Mouse (Mus musculus): Measurements from ENCODE around the gene Tspear. TPM values are rescaled to one million over a fixed set of nuclear protein-coding genes. Genes with fewer than 3 reads are reported as not detected.
"Not testable (repeated sequence)": the region's sequence is repeated elsewhere in the genome, so short reads cannot be mapped to it uniquely, and the experiment has no call there.

The Tspear gene
- polyA plus RNA-seq, 1 experiment from 2014 or later = 0.55 TPM

DNA sequence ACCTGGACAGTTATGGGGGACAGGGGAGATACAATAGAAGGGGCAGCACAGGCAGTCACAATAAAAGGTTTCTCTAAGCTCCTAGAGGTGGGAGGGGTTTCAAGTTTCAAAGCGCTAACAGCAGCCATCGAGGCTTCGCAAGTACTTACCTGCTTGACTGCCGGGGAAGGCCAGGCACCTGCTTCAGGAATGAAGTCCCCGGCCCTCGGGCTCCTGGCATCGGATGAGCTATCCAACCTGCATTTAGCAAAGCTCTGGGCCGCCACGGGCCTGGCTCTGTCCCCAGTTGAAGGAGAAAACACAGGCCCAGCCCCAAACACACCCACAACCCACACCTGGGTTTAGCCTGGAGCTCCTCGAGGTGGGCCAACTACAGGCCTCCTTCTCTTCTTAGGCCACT lies 652 bp downstream of the Tspear start:
- ATAC-seq (no peak), DNase-seq (ENCODE audit: low spot score) (no peak)
- no peak overlapping the region for H3K9ac ChIP-seq (ENCODE audit: low read length)
- no peak overlapping the region for H3K27ac ChIP-seq (ENCODE audit: low read depth, low read length)
- no peak overlapping the region for H3K4me3 ChIP-seq (ENCODE audit: low read depth, low read length)
- H3K36me3 ChIP-seq (ENCODE audit: control insufficient read depth, insufficient read depth, low read length) = no peaks in the 10 kb centered on the region
- H3K4me1 ChIP-seq (ENCODE audit: control insufficient read depth, insufficient read depth, low read length) = no peaks in the 10 kb centered on the region
- no peaks in the 10 kb centered on the region for H3K9me3 ChIP-seq (replicated peaks; ENCODE audit: control insufficient read depth, low read length)
- no peak overlapping the region for H3K4me2 ChIP-seq (ENCODE audit: low read length)
- peaks cover 6% of the 10 kb centered on the region; the same call in 1 of the 2 replicates for H3K27me3 ChIP-seq (replicated peaks; ENCODE audit: control insufficient read depth, insufficient read depth, low read length)
- WGBS = 25% methylated on average over 10 of the region's 10 CpGs

DNA sequence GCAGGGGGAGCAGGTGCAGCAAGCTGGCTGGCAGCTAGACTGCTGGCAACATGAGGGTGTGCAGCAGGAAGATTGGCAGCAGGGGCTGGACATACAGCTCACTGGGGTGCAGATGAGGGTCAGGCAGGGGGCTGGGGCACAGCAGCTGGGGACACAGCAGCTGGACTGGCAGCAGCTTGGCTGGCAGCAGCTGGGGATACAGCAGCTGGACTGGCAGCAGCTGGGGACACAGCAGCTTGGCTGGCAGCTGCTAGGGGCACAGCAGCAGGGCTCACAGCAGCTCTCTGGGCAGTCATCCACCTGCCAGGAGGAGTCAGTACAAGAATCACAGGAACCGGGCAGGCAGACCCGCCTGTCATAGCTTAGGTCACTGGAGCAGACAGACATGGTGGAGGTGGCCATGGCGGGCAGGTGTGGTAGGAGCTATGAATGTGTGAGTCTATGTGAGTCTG lies 4.0 kb downstream of the Tspear start, which contains the start of gene Gm19402:
TSS of gene Gm19402 (minus strand) at position 402 of the 452 bp plus-strand sequence.
- not testable (repeated sequence) for H3K9ac ChIP-seq (ENCODE audit: low read length); H3K36me3 ChIP-seq (ENCODE audit: control insufficient read depth, insufficient read depth, low read length); H3K27ac ChIP-seq (ENCODE audit: low read depth, low read length); H3K27me3 ChIP-seq (replicated peaks; ENCODE audit: control insufficient read depth, insufficient read depth, low read length); H3K4me3 ChIP-seq (ENCODE audit: low read depth, low read length); ATAC-seq; H3K4me2 ChIP-seq (ENCODE audit: low read length); H3K4me1 ChIP-seq (ENCODE audit: control insufficient read depth, insufficient read depth, low read length); H3K9me3 ChIP-seq (replicated peaks; ENCODE audit: control insufficient read depth, low read length); DNase-seq (ENCODE audit: low spot score)
- 63% methylated on average over 3 of the region's 3 CpGs for WGBS

DNA sequence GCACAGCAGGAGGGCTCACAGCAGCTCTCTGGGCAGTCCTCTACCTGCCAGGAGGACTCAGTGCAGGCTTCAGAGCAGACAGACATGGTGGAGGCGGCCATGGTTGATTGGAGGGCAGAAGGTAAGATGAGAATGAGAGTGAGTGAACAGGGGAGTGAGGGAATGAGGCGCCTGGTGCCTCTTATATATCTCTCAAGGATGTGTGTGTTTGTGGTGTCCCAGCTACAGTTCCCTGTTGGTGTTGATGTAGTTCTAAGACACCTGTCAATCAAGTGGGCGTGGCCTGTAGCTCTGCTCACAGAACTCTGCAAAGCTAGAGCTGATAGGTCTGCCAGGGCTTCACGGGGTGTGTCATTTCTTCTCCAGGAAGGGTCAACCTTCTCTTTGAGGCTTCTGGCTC lies 10.8 kb downstream of the Tspear start, which contains the start of gene Gm9508:
TSS of gene Gm9508 (minus strand) at position 101 of the 400 bp plus-strand sequence.
- Histone ChIP-seq H3K27me3 (replicated peaks; ENCODE audit: control insufficient read depth, insufficient read depth, low read length) (no peaks in the 10 kb centered on the region), H3K4me3 (ENCODE audit: low read depth, low read length) (no peak within 1 kb of the TSS), H3K9me3 (replicated peaks; ENCODE audit: control insufficient read depth, low read length) (no peaks in the 10 kb centered on the region), H3K9ac (ENCODE audit: low read length) (no peak within 1 kb of the TSS), H3K27ac (ENCODE audit: low read depth, low read length) (no peak within 1 kb of the TSS), H3K36me3 (ENCODE audit: control insufficient read depth, insufficient read depth, low read length) (no peaks in the 10 kb centered on the region), H3K4me1 (ENCODE audit: control insufficient read depth, insufficient read depth, low read length) (no peaks in the 10 kb centered on the region), H3K4me2 (ENCODE audit: low read length) (no peak within 1 kb of the TSS)
- DNase-seq (ENCODE audit: low spot score) = no peak
- no peak for ATAC-seq
- 42% methylated on average over 4 of the region's 4 CpGs for WGBS

DNA sequence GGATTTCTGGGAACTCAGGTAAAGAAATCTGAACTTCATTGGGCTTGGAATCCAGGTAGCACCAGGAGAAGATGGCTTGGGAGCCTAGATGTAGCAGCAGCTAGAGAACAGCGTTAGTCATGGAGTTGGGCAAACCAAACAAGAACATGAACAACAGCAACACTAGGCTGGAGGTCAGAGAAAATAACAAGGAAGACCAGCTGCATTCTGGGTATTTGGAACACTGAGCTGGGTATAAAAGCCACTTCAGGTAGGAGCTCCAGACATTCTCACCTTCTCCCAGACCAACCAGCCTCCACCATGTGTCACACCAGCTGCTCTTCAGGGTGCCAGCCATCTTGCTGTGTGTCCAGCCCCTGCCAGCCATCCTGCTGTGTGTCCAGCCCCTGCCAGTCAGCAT lies 20.0 kb downstream of the Tspear start, which contains the start of gene Gm10272:
TSS of gene Gm10272 (plus strand) at position 301 of the 400 bp plus-strand sequence.
- no peak within 1 kb of the TSS for H3K27ac ChIP-seq (ENCODE audit: low read depth, low read length)
- 92% methylated on average over 1 of the region's 1 CpGs for WGBS
- DNase-seq (ENCODE audit: low spot score) (no peak), ATAC-seq (no peak)
- H3K27me3 ChIP-seq (replicated peaks; ENCODE audit: control insufficient read depth, insufficient read depth, low read length) = no peaks in the 10 kb centered on the region
- no peaks in the 10 kb centered on the region for H3K4me1 ChIP-seq (ENCODE audit: control insufficient read depth, insufficient read depth, low read length)
- no peak within 1 kb of the TSS for H3K9ac ChIP-seq (ENCODE audit: low read length)
- no peaks in the 10 kb centered on the region for H3K36me3 ChIP-seq (ENCODE audit: control insufficient read depth, insufficient read depth, low read length)
- 0 out of 2 replicates have a peak, but pooled peaks cover 9% of the 10 kb centered on the region for H3K9me3 ChIP-seq (replicated peaks; ENCODE audit: control insufficient read depth, low read length)
- no peak within 1 kb of the TSS for H3K4me2 ChIP-seq (ENCODE audit: low read length)
- H3K4me3 ChIP-seq (ENCODE audit: low read depth, low read length) = no peak within 1 kb of the TSS

DNA sequence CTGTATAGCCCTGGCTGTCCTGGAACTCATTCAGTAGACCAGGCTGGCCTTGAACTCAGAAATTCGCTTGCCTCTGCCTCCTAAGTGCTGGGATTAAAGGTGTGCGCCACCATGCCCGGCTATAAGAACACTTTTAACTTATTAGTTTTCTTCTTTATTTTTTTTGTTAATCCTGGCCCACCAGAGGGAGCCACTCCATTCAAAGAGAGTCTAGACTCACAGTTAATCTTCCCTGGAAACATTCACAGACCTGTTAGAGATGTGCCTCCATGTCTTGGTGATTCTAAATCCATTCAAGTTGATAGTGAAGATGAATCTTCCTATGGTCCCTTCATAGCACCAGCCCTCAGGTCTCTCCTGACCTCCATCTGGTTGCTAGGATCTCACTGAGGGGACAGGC lies 23.5 kb downstream of the Tspear start:
- WGBS = 82% methylated on average over 3 of the region's 3 CpGs

DNA sequence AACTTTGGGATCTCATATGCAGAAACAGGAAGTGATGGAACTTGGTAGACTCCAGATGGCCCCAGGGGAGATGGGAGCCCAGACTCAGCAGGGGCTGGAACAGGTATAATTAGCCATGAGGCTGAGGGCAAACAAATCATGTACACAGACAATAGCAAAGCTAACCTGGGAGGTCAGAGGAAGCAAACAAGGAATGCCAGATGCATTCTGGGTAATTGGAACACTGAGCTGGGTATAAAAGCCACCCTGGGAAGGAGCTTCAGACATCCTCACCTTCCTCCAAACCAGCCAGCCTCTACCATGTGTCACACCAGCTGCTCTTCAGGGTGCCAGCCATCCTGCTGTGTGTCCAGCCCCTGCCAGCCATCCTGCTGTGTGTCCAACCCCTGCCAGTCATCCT lies 24.8 kb downstream of the Tspear start, which contains the start of gene Gm10024:
TSS of gene Gm10024 (plus strand) at position 301 of the 400 bp plus-strand sequence.
- not testable (repeated sequence) for H3K4me3 ChIP-seq (ENCODE audit: low read depth, low read length); H3K27ac ChIP-seq (ENCODE audit: low read depth, low read length); H3K27me3 ChIP-seq (replicated peaks; ENCODE audit: control insufficient read depth, insufficient read depth, low read length); H3K4me2 ChIP-seq (ENCODE audit: low read length); DNase-seq (ENCODE audit: low spot score); H3K36me3 ChIP-seq (ENCODE audit: control insufficient read depth, insufficient read depth, low read length); ATAC-seq; H3K9ac ChIP-seq (ENCODE audit: low read length); H3K9me3 ChIP-seq (replicated peaks; ENCODE audit: control insufficient read depth, low read length); H3K4me1 ChIP-seq (ENCODE audit: control insufficient read depth, insufficient read depth, low read length)

More for the DNA sequence above, 23.5 kb downstream of the Tspear start:
- H3K27ac ChIP-seq (ENCODE audit: low read depth, low read length) = no peak overlapping the region
- H3K27me3 ChIP-seq (replicated peaks; ENCODE audit: control insufficient read depth, insufficient read depth, low read length) = no peaks in the 10 kb centered on the region
- H3K9me3 ChIP-seq (replicated peaks; ENCODE audit: control insufficient read depth, low read length) = peaks cover 4% of the 10 kb centered on the region; the same call in 1 of the 2 replicates
- no peaks in the 10 kb centered on the region for H3K4me1 ChIP-seq (ENCODE audit: control insufficient read depth, insufficient read depth, low read length)
- no peak overlapping the region for H3K4me2 ChIP-seq (ENCODE audit: low read length)
- H3K36me3 ChIP-seq (ENCODE audit: control insufficient read depth, insufficient read depth, low read length) = no peaks in the 10 kb centered on the region
- no peak overlapping the region for H3K4me3 ChIP-seq (ENCODE audit: low read depth, low read length)
- no peak for DNase-seq (ENCODE audit: low spot score)
- no peak for ATAC-seq
- no peak overlapping the region for H3K9ac ChIP-seq (ENCODE audit: low read length)

DNA sequence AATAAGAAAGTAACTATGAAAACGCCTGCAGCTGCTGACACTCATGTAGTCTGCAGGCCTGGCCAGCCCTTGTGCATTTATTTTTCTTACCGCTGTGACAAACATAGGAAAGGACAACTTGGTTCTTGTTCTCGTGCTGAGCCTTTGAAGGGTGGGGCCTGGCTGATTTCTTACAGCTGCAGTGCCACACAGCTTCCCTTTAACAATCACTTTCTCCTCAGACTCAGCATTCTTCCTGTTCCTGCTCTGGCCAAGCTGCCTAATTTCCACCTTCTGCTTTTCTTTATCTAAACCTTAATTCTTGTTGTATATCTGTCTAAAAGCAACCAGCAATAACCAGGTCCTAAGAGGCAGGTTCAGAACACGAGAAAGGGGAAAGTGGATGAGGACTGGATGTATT lies 27.4 kb downstream of the Tspear start:
- Histone ChIP-seq H3K9ac (ENCODE audit: low read length) (no peak overlapping the region), H3K36me3 (ENCODE audit: control insufficient read depth, insufficient read depth, low read length) (no peaks in the 10 kb centered on the region), H3K27me3 (replicated peaks; ENCODE audit: control insufficient read depth, insufficient read depth, low read length) (no peaks in the 10 kb centered on the region), H3K4me1 (ENCODE audit: control insufficient read depth, insufficient read depth, low read length) (no peaks in the 10 kb centered on the region), H3K9me3 (replicated peaks; ENCODE audit: control insufficient read depth, low read length) (no peaks in the 10 kb centered on the region; the same call in 1 of the 2 replicates), H3K4me3 (ENCODE audit: low read depth, low read length) (no peak overlapping the region), H3K27ac (ENCODE audit: low read depth, low read length) (no peak overlapping the region), H3K4me2 (ENCODE audit: low read length) (no peak overlapping the region)
- DNase-seq (ENCODE audit: low spot score) (no peak), ATAC-seq (no peak)
- WGBS = 80% methylated on average over 4 of the region's 4 CpGs

DNA sequence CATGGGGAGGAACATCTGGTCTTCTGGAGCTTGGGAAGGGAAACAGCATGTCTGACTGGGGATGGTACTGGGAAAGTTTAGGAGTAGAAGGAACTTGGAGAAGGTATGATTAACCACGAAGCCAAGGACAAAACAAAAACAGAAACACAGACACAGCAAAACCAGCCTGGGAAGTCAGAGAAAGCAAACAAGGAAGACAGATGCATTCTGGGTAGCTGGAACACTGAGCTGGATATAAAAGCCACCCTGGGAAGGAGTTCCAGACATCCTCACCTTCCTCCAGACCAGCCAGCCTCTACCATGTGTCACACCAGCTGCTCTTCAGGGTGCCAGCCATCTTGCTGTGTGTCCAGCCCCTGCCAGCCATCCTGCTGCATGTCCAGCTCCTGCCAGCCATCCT lies 29.1 kb downstream of the Tspear start, which contains the start of gene Gm10142:
TSS of gene Gm10142 (plus strand) at position 301 of the 400 bp plus-strand sequence.
- WGBS = 92% methylated on average over 1 of the region's 1 CpGs
- no peak within 1 kb of the TSS for H3K9ac ChIP-seq (ENCODE audit: low read length)
- no peak within 1 kb of the TSS for H3K4me3 ChIP-seq (ENCODE audit: low read depth, low read length)
- H3K27me3 ChIP-seq (replicated peaks; ENCODE audit: control insufficient read depth, insufficient read depth, low read length) = no peaks in the 10 kb centered on the region
- H3K9me3 ChIP-seq (replicated peaks; ENCODE audit: control insufficient read depth, low read length) = no peaks in the 10 kb centered on the region; the same call in 1 of the 2 replicates
- H3K4me2 ChIP-seq (ENCODE audit: low read length) = no peak within 1 kb of the TSS
- H3K4me1 ChIP-seq (ENCODE audit: control insufficient read depth, insufficient read depth, low read length) = no peaks in the 10 kb centered on the region
- H3K36me3 ChIP-seq (ENCODE audit: control insufficient read depth, insufficient read depth, low read length) = no peaks in the 10 kb centered on the region
- DNase-seq (ENCODE audit: low spot score) (no peak), ATAC-seq (no peak)
- no peak within 1 kb of the TSS for H3K27ac ChIP-seq (ENCODE audit: low read depth, low read length)

DNA sequence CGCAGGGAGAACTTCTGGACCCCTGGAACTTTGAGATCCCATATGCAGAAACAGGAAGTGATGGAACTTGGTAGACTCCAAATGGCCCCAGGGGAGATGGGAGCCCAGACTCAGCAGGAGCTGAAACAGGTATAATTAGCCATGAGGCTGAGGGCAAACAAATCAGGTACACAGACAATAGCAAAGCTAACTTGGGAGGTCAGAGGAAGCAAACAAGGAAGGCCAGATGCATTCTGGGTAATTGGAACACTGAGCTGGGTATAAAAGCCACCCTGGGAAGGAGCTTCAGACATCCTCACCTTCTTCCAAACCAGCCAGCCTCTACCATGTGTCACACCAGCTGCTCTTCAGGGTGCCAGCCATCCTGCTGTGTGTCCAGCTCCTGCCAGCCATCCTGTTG lies 33.9 kb downstream of the Tspear start, which contains the start of gene Krtap12-1:
TSS of gene Krtap12-1 (plus strand) at position 301 of the 400 bp plus-strand sequence.
- WGBS = 89% methylated on average over 1 of the region's 1 CpGs
- H3K36me3 ChIP-seq (ENCODE audit: control insufficient read depth, insufficient read depth, low read length); H3K4me2 ChIP-seq (ENCODE audit: low read length); H3K9ac ChIP-seq (ENCODE audit: low read length); DNase-seq (ENCODE audit: low spot score); ATAC-seq; H3K27me3 ChIP-seq (replicated peaks; ENCODE audit: control insufficient read depth, insufficient read depth, low read length); H3K27ac ChIP-seq (ENCODE audit: low read depth, low read length); H3K4me3 ChIP-seq (ENCODE audit: low read depth, low read length); H3K9me3 ChIP-seq (replicated peaks; ENCODE audit: control insufficient read depth, low read length); H3K4me1 ChIP-seq (ENCODE audit: control insufficient read depth, insufficient read depth, low read length): not testable (repeated sequence)
